Mouse (Mus musculus) C2C12 (cell line): ENCODE results near the gene Pga5. TPM values are rescaled to one million over a fixed set of nuclear protein-coding genes. Genes with fewer than 3 reads are reported as not detected.

ENCODE experiments used
- H3K27me3 ChIP-seq: one replicate; pipeline ENCODE4 v1.6.1; 2011; ENCODE audit not compliant: control insufficient read depth, insufficient read depth, insufficient read length
- H3K36me3 ChIP-seq: one replicate; pipeline ENCODE4 v1.6.1; 2011; ENCODE audit not compliant: control insufficient read depth, insufficient read depth
- H3K4me3 ChIP-seq: one replicate; pipeline ENCODE4 v1.5.1; 2011; ENCODE audit warnings: mild to moderate bottlenecking, control low read depth; ENCODE audit not compliant: poor library complexity, insufficient read depth, severe bottlenecking
- H3K79me2 ChIP-seq: one replicate; pipeline ENCODE4 v1.6.1; 2011; ENCODE audit not compliant: control insufficient read depth, insufficient read depth
- H3K79me3 ChIP-seq: one replicate; pipeline ENCODE4 v1.6.1; 2011; ENCODE audit warnings: low read depth, control low read depth
- H3ac ChIP-seq: one replicate; pipeline ENCODE3; 2011; ENCODE audit warnings: low read depth; ENCODE audit not compliant: control insufficient read depth, insufficient read length
- CEBPB ChIP-seq: IDR thresholded peaks from one replicate; pipeline ENCODE4 v1.6.1; 2011; ENCODE audit warnings: low read depth, mild to moderate bottlenecking, control low read depth, moderate library complexity
- CTCF ChIP-seq: IDR thresholded peaks from one replicate; pipeline ENCODE4 v1.5.1; 2011; ENCODE audit not compliant: control insufficient read depth, insufficient read depth, insufficient read length
- FOSL1 ChIP-seq: IDR thresholded peaks from one replicate; pipeline ENCODE4 v1.8.0; 2011; ENCODE audit warnings: mild to moderate bottlenecking, low read length; ENCODE audit not compliant: poor library complexity, insufficient read depth, severe bottlenecking
- MAX ChIP-seq: IDR thresholded peaks from one replicate; pipeline ENCODE4 v1.6.1; 2011; ENCODE audit warnings: mild to moderate bottlenecking, control low read depth
- MYOD1 ChIP-seq: IDR thresholded peaks from one replicate; pipeline ENCODE4 v1.6.1; 2011; ENCODE audit warnings: low read depth; ENCODE audit not compliant: control insufficient read depth, insufficient read length
- MYOG ChIP-seq: IDR thresholded peaks from one replicate; pipeline ENCODE4 v1.6.1; 2011; ENCODE audit not compliant: control insufficient read depth, insufficient read length; ENCODE audit errors: extremely low read depth
- USF1 ChIP-seq: IDR thresholded peaks from one replicate; pipeline ENCODE4 v1.6.1; 2011; ENCODE audit warnings: low read depth, mild to moderate bottlenecking, control low read depth, moderate library complexity
- polyA plus RNA-seq: library from polyadenylated mRNA; unstranded; fragments of >200 nt; fragmentation: generic; extraction: Trizol; gene quantifications from one replicate; pipeline ENCODE4 v1.2.1, GENCODE M21; 2012; ENCODE audit warnings: missing spikeins

The Pga5 gene
- polyA plus RNA-seq, 1 experiment, result not detected

GRCm38 (mm10) chr19:10681571-10681970 lies 3.7 kb upstream of the Pga5 start:
- no peak overlapping the region for H3K4me3 ChIP-seq
- no peak for TF ChIP-seq CEBPB
- no peak for TF ChIP-seq MAX
- TF ChIP-seq MYOG, result no peak
- TF ChIP-seq USF1, result no peak
- no peak for TF ChIP-seq FOSL1
- TF ChIP-seq CTCF, result no peak
- TF ChIP-seq MYOD1, result no peak
- H3K79me2 ChIP-seq, result no peaks in the 10 kb centered on the region
- no peaks in the 10 kb centered on the region for H3K27me3 ChIP-seq
- H3ac ChIP-seq, result no peak overlapping the region
- no peaks in the 10 kb centered on the region for H3K79me3 ChIP-seq
- no peaks in the 10 kb centered on the region for H3K36me3 ChIP-seq

- Histone ChIP-seq H3ac (no peak overlapping the region), H3K79me3 (no peaks in the 10 kb centered on the region), H3K79me2 (no peaks in the 10 kb centered on the region), H3K36me3 (no peaks in the 10 kb centered on the region), H3K27me3 (no peaks in the 10 kb centered on the region), H3K4me3 (no peak overlapping the region)
- TF ChIP-seq MYOD1, result no peak
- TF ChIP-seq CTCF, result no peak
- no peak for TF ChIP-seq MAX
- no peak for TF ChIP-seq FOSL1
- TF ChIP-seq CEBPB, result no peak
Observed at GRCm38 (mm10) chr19:10678772-10679067, 849 bp upstream of the Pga5 start.

GRCm38 (mm10) chr19:10676656-10677055 lies 1.2 kb downstream of the Pga5 start:
- no peak overlapping the region for H3ac ChIP-seq
- H3K79me2 ChIP-seq, result no peaks in the 10 kb centered on the region
- TF ChIP-seq CEBPB, result no peak
- TF ChIP-seq MYOG, result no peak
- TF ChIP-seq USF1, result no peak
- no peak for TF ChIP-seq FOSL1
- no peak for TF ChIP-seq CTCF
- TF ChIP-seq MYOD1, result no peak
- no peak for TF ChIP-seq MAX
- H3K79me3 ChIP-seq, result no peaks in the 10 kb centered on the region
- H3K36me3 ChIP-seq, result no peaks in the 10 kb centered on the region
- no peaks in the 10 kb centered on the region for H3K27me3 ChIP-seq
- no peak overlapping the region for H3K4me3 ChIP-seq

GRCm38 (mm10) chr19:10673275-10673674 lies 4.6 kb downstream of the Pga5 start:
- Histone ChIP-seq H3ac (no peak overlapping the region), H3K79me2 (no peaks in the 10 kb centered on the region)
- no peak for TF ChIP-seq USF1
- no peak for TF ChIP-seq MAX

GRCm38 (mm10) chr19:10671854-10672417 lies 5.9 kb downstream of the Pga5 start:
- TF ChIP-seq CTCF (no peak), MYOD1 (no peak), CEBPB (no peak)
- Histone ChIP-seq H3K27me3 (peaks cover 16% of the 10 kb centered on the region), H3K36me3 (no peaks in the 10 kb centered on the region), H3K4me3 (no peak overlapping the region), H3ac (no peak overlapping the region), H3K79me2 (no peaks in the 10 kb centered on the region), H3K79me3 (no peaks in the 10 kb centered on the region)

More at GRCm38 (mm10) chr19:10673275-10673674, 4.6 kb downstream of the Pga5 start:
- no peak overlapping the region for H3K4me3 ChIP-seq
- H3K27me3 ChIP-seq, result peaks cover 16% of the 10 kb centered on the region
- H3K79me3 ChIP-seq, result no peaks in the 10 kb centered on the region
- no peaks in the 10 kb centered on the region for H3K36me3 ChIP-seq

GRCm38 (mm10) chr19:10671319-10671718 lies 6.6 kb downstream of the Pga5 start:
- H3K79me3 ChIP-seq, result no peaks in the 10 kb centered on the region
- TF ChIP-seq MYOD1 (no peak), CEBPB (no peak), MYOG (no peak), FOSL1 (no peak), CTCF (no peak), MAX (no peak), USF1 (no peak)
- peaks cover 16% of the 10 kb centered on the region for H3K27me3 ChIP-seq
- H3K79me2 ChIP-seq, result no peaks in the 10 kb centered on the region
- H3ac ChIP-seq, result no peak overlapping the region
- no peak overlapping the region for H3K4me3 ChIP-seq
- no peaks in the 10 kb centered on the region for H3K36me3 ChIP-seq

GRCm38 (mm10) chr19:10665499-10665898 lies 12.4 kb downstream of the Pga5 start:
- Histone ChIP-seq H3K4me3 (no peak overlapping the region), H3K79me2 (no peaks in the 10 kb centered on the region), H3K27me3 (peaks cover 16% of the 10 kb centered on the region), H3ac (no peak overlapping the region), H3K36me3 (no peaks in the 10 kb centered on the region), H3K79me3 (no peaks in the 10 kb centered on the region)
- TF ChIP-seq CEBPB (no peak), CTCF (peak; percentile 62)
